Mouse (Mus musculus) spleen, adult 2 months (tissue): ENCODE results near the gene Peli2. TPM values are rescaled to one million over a fixed set of nuclear protein-coding genes. Genes with fewer than 3 reads are reported as not detected.

Experiments
- DNase-seq, 2 experiments: peaks; one replicate each; pipeline versions ENCODE4 v3.0.0 to v3.0.0-alpha.2; 2012 to 2021; ENCODE audit warnings: low spot score in 2 of 2, low read depth in 1 of 2
- H3K27ac ChIP-seq: fragments of 200-500 bp; 2 replicates; pipeline ENCODE4 v1.5.1; 2012; ENCODE audit warnings: low read length, inconsistent platforms; ENCODE audit not compliant: insufficient read depth
- H3K27me3 ChIP-seq: fragments of 200-500 bp; 2 replicates; pipeline ENCODE4 v1.6.1; 2012; ENCODE audit warnings: mild to moderate bottlenecking, moderate library complexity, low read length, inconsistent platforms; ENCODE audit not compliant: control insufficient read depth, insufficient read depth
- H3K36me3 ChIP-seq: fragments of 200-500 bp; 2 replicates; pipeline ENCODE4 v1.6.1; 2012; ENCODE audit warnings: mild to moderate bottlenecking, low read length, inconsistent platforms; ENCODE audit not compliant: control insufficient read depth, insufficient read depth
- H3K4me1 ChIP-seq: fragments of 200-500 bp; 2 replicates; pipeline ENCODE4 v1.6.1; 2011; ENCODE audit warnings: inconsistent platforms; ENCODE audit not compliant: control insufficient read depth, insufficient read depth, insufficient read length
- H3K4me3 ChIP-seq: fragments of 200-500 bp; 2 replicates; pipeline ENCODE4 v1.5.1; 2011; ENCODE audit warnings: mild to moderate bottlenecking, inconsistent platforms; ENCODE audit not compliant: insufficient read depth, insufficient read length; ENCODE audit errors: extremely low read depth
- CTCF ChIP-seq: fragments of 200-500 bp; IDR thresholded peaks from 2 replicates; pipeline ENCODE4 v1.5.1; 2011; ENCODE audit warnings: mild to moderate bottlenecking, inconsistent platforms; ENCODE audit not compliant: insufficient read depth, insufficient read length, insufficient replicate concordance; ENCODE audit errors: extremely low read depth
- POLR2A ChIP-seq: fragments of 200-500 bp; IDR thresholded peaks from 2 replicates; pipeline ENCODE4 v1.6.1; 2011; ENCODE audit warnings: low read depth, low read length, inconsistent platforms
- WGBS: fragments of 180-500 bp; shearing (Covaris S2); methylation state at CpG from one replicate; pipeline ENCODE4 v1.1.7; 2018; 5-methylcytosine and 5-hydroxymethylcytosine counted together
- polyA plus RNA-seq: library from polyadenylated mRNA; depleted of rRNA; stranded (reverse); fragments of >200 nt; gene quantifications from 2 replicates; pipeline ENCODE4 v1.2.3, GENCODE M21; 2012

Peli2 gene
- polyA plus RNA-seq, 1 experiment: 3.1 TPM

DNA sequence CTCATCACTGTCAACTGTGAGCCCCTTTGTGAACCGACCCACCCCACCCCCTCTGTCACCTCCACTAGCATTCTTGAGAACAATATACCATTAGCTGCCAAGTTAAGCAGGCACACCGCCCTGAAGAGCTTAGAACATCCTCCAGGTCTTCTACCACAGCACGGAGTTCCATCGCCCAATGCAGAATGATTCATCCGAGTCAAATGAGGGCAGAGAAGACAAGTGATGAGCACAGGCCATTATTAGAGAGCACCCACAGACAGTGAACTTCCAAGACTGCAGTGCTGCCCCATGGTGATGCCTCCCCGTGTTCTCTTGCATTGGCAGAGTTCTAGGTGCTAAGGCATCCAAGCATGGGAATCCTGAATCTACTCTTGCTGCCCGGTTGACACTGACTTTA lies 172.9 kb downstream of the Peli2 start:
- TF ChIP-seq CTCF (no peak), POLR2A (no peak)
- H3K27me3 ChIP-seq: no peaks in the 10 kb centered on the region
- H3K4me3 ChIP-seq: no peak overlapping the region
- DNase-seq: no peak
- no peaks in the 10 kb centered on the region for H3K36me3 ChIP-seq
- H3K4me1 ChIP-seq: no peaks in the 10 kb centered on the region
- H3K27ac ChIP-seq: no peak overlapping the region
- 89% methylated on average over 7 of the region's 7 CpGs for WGBS

DNA sequence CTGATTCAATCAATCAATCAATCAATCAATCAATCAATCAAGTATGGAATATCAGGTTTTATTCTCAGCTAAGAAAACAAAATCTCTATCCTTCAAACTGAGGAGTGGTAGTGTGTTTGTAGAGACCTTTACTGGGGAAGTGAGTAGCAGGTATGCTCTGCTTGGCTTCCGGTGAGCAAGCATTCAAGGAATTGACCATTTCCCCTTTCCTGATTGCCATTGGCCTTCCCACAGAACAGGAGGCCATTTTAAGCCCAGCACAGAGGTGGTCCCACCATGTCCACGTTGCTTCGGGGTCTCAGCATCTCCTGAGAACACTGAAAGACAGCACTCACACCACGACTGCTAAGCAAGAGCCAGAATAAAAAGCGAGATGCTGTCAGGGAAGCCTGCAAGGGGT lies 174.8 kb downstream of the Peli2 start:
- no peak overlapping the region for H3K4me3 ChIP-seq
- H3K4me1 ChIP-seq: no peaks in the 10 kb centered on the region
- no peak overlapping the region for H3K27ac ChIP-seq
- WGBS: 8% methylated on average over 5 of the region's 5 CpGs
- no peaks in the 10 kb centered on the region for H3K36me3 ChIP-seq
- TF ChIP-seq CTCF (no peak), POLR2A (no peak)
- H3K27me3 ChIP-seq: no peaks in the 10 kb centered on the region
- DNase-seq: no peak

DNA sequence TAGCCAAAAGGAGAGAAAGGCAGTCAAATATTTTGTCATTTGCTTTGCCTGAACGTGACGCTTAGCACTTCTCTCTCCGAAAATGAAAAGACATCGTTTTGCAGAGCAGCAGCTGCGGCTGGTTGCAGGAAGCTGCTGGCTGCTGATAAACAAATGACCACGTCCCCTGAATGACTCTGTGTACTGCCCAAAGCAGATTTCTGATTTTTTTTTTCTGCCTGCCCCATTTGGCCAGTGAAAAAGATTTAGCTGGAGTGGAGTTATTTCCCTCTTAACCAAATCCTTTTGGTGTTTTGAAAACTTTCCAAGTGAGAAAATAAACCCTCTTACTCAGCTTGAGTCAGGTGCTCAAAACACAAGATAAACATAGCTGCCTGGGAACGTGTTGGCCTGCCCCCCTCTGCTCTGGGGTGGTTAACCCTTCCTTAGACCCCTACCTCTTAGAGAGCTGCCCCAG lies 175.2 kb downstream of the Peli2 start:
- Histone ChIP-seq H3K27me3 (no peaks in the 10 kb centered on the region), H3K4me3 (no peak overlapping the region), H3K27ac (no peak overlapping the region), H3K36me3 (no peaks in the 10 kb centered on the region), H3K4me1 (no peaks in the 10 kb centered on the region)
- WGBS: 4% methylated on average over 7 of the region's 7 CpGs
- DNase-seq: no peak
- no peak for TF ChIP-seq CTCF

DNA sequence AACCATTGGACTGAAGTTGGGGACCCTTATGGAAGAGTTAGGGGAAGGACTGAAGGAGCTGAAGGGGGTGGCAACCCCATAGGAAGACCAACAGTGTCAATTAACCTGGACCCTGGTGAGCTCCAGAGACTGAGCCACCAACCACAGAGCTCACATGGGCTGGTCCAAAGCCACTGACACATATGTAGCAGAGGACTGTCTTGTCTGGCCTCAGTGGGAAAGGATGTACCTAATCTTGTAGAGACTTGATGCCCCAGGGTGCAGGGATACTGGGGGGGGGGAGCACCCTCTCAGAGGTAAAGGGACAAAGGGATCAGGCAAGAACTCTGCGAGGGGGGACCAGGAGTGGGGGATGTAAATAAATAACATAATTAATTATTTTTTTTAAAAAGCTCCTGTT lies 176.2 kb downstream of the Peli2 start:
- 97% methylated on average over 1 of the region's 1 CpGs for WGBS
- DNase-seq: no peak
- Histone ChIP-seq H3K27me3 (no peaks in the 10 kb centered on the region), H3K4me3 (no peak overlapping the region), H3K4me1 (no peaks in the 10 kb centered on the region), H3K36me3 (no peaks in the 10 kb centered on the region), H3K27ac (no peak overlapping the region)
- TF ChIP-seq POLR2A: no peak

DNA sequence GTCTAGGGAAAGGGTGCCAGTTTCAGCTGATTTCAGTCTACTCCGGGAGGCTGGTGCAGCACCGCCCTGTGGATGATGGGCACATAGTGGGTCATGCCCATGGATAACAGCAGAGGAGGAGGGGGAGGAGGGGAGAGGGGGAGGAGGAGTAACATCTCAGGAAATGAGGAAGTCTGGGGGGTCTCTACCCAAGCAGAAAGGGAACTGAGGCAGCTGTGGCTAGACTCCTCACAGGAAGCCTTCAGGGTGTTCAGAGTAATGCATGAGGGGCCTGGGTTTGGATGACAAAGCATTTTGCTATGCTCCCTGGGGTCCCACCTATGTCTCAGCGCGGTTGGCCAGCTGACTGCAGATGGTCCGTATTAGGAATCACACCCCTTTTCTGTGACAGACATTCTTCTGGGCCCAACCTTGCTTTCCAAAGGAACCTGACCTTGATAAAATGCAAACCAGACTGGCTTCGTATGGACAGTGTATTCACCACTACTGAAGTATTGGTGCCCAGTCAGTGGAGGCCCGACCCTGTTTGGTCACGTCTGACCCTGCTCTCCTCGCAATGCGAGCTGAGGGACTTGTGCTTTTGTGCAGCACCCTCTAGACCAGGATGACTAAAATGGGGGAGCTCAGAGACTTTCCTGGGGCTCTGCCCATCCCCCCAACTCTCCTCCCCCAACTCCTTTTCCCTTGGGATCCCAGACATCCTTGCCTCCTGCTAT lies 182.0 kb downstream of the Peli2 start:
- Histone ChIP-seq H3K4me1 (peaks cover 5% of the 10 kb centered on the region; the same call in 1 of the 2 replicates), H3K36me3 (no peaks in the 10 kb centered on the region), H3K27ac (no peak overlapping the region), H3K27me3 (no peaks in the 10 kb centered on the region), H3K4me3 (no peak overlapping the region)
- 37% methylated on average over 10 of the region's 10 CpGs for WGBS
- TF ChIP-seq POLR2A (no peak), CTCF (no peak)
- no peak for DNase-seq

DNA sequence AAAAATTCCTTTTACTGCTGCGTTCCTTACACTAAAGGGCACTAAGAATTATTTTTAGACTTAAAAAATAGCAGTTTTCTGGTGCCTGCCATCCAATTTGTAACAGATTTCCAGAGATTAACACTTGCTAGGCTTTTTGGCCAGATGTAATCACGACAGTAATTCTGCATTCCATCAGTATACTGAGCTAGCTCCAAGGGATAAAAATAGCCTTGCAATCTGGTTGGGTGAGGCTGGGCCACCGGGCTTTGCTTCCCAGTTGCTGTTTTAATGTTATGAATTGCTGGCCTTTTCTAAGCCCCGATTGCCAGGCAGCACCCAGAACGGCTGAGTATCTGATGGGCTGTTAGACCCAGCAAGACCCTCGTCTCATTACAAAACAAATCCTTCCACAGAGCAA lies 182.6 kb downstream of the Peli2 start:
- 26% methylated on average over 6 of the region's 6 CpGs for WGBS
- Histone ChIP-seq H3K4me3 (no peak overlapping the region), H3K36me3 (no peaks in the 10 kb centered on the region), H3K27ac (no peak overlapping the region), H3K4me1 (peaks cover 5% of the 10 kb centered on the region; the same call in 1 of the 2 replicates), H3K27me3 (no peaks in the 10 kb centered on the region)
- DNase-seq: no peak
- TF ChIP-seq CTCF (no peak), POLR2A (no peak)

DNA sequence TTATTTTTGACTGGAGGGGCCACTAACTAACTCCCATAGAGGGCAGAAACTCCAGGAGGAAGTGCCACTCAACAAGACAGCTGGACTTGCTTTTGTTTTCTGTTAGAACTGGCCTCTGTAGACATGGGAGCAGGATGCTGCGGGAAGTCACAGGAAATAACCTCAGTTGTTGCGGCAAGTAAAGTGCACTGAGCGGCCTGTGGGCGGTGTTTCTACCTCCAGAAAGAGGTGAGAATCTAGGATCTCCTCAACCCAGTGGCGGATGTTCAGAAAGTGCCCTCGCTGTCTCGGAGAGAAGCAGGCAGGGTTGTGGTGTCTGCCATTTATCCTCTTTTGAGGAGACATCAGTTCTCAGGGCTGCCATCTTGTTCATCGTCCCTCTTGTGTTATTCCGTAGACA lies 183.2 kb downstream of the Peli2 start:
- TF ChIP-seq POLR2A: no peak
- no peak for TF ChIP-seq CTCF
- Histone ChIP-seq H3K27me3 (no peaks in the 10 kb centered on the region), H3K4me1 (peaks cover 5% of the 10 kb centered on the region; the same call in 1 of the 2 replicates), H3K4me3 (peak overlapping the region; percentile 27; the same call in 1 of the 2 replicates), H3K27ac (no peak overlapping the region), H3K36me3 (no peaks in the 10 kb centered on the region)
- DNase-seq: no peak
- whole genome bisulfite sequencing: 19% methylated on average over 9 of the region's 9 CpGs
